Mouse (Mus musculus): ENCODE data around the gene Scrg1. TPM values are rescaled to one million over a fixed set of nuclear protein-coding genes. Genes with fewer than 3 reads are reported as not detected.
A peak's percentile ranks its signal among the peaks of the same experiment; 100 is the strongest.

Gene Scrg1
- 0.27 TPM in 1 of 2 replicates, not detected in the other for polyA plus RNA-seq (2014; fragmentation: Nextera tagmentation; extraction: Ambion mirVana)

GRCm38 (mm10) chr8:57455765-57456164 is at the start of gene Scrg1:
Gene Scrg1 (plus strand): TSS chr8:57455923.
- no peaks in the 10 kb centered on the region for H3K9me3 ChIP-seq (ENCODE audit: control insufficient read depth, low read length)
- H3K4me2 ChIP-seq = no peak within 1 kb of the TSS
- H3K4me3 ChIP-seq (ENCODE audit: low read depth, low read length) = no peak within 1 kb of the TSS
- H3K36me3 ChIP-seq (ENCODE audit: control insufficient read depth, insufficient read depth, low read length) = no peaks in the 10 kb centered on the region
- H3K27me3 ChIP-seq (ENCODE audit: control insufficient read depth, insufficient read depth, low read length) = no peaks in the 10 kb centered on the region
- no peak within 1 kb of the TSS for H3K27ac ChIP-seq (ENCODE audit: low read depth, low read length)
- 79% methylated on average over 3 of the region's 3 CpGs for WGBS
- H3K4me1 ChIP-seq (ENCODE audit: control insufficient read depth, insufficient read depth, low read length) = no peaks in the 10 kb centered on the region
- peak; percentile 44 for DNase-seq (ENCODE audit: low spot score, missing footprints)
- H3K9ac ChIP-seq (ENCODE audit: low read length) = no peak within 1 kb of the TSS
- ATAC-seq (ENCODE audit: low FRiP score) = no peak

GRCm38 (mm10) chr8:57406366-57406765 is 49.4 kb upstream of the Scrg1 start:
- Histone ChIP-seq H3K4me3 (ENCODE audit: low read depth, low read length) (no peak overlapping the region), H3K9me3 (ENCODE audit: control insufficient read depth, low read length) (no peaks in the 10 kb centered on the region), H3K27me3 (ENCODE audit: control insufficient read depth, insufficient read depth, low read length) (no peaks in the 10 kb centered on the region), H3K27ac (ENCODE audit: low read depth, low read length) (no peak overlapping the region), H3K36me3 (ENCODE audit: control insufficient read depth, insufficient read depth, low read length) (no peaks in the 10 kb centered on the region), H3K4me1 (ENCODE audit: control insufficient read depth, insufficient read depth, low read length) (peaks cover 19% of the 10 kb centered on the region), H3K4me2 (no peak overlapping the region), H3K9ac (ENCODE audit: low read length) (no peak overlapping the region)
- ATAC-seq (ENCODE audit: low FRiP score) (no peak), DNase-seq (ENCODE audit: low spot score, missing footprints) (no peak)
- WGBS = 85% methylated on average over 4 of the region's 4 CpGs

DNA sequence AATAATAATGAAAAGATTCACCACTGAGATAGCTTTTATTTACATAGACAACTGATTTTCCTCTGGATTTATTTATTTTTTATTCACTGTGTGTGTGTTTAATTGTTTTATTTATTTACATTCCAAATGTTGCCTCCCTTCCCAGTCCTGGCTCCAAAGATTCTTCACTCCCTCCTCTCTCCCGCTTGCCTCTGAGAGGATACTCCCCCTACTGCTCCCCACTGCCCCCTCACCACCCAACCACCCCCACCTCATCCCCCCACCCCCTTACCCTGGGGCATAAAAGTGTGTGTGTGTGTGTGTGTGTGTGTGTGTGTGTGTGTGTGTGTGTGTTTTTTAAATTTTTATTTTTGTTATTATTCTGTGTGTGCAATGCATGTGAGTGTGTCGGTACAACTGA is 46.4 kb upstream of the Scrg1 start:
- Histone ChIP-seq H3K4me1 (ENCODE audit: control insufficient read depth, insufficient read depth, low read length) (peaks cover 15% of the 10 kb centered on the region), H3K4me2 (no peak overlapping the region), H3K36me3 (ENCODE audit: control insufficient read depth, insufficient read depth, low read length) (no peaks in the 10 kb centered on the region), H3K27me3 (ENCODE audit: control insufficient read depth, insufficient read depth, low read length) (no peaks in the 10 kb centered on the region), H3K9ac (ENCODE audit: low read length) (no peak overlapping the region), H3K4me3 (ENCODE audit: low read depth, low read length) (no peak overlapping the region), H3K9me3 (ENCODE audit: control insufficient read depth, low read length) (no peaks in the 10 kb centered on the region), H3K27ac (ENCODE audit: low read depth, low read length) (no peak overlapping the region)
- no peak for DNase-seq (ENCODE audit: low spot score, missing footprints)
- WGBS = 13% methylated on average over 2 of the region's 2 CpGs
- peak; percentile 54 for ATAC-seq (ENCODE audit: low FRiP score)

GRCm38 (mm10) chr8:57409779-57410472 is 45.8 kb upstream of the Scrg1 start:
- Histone ChIP-seq H3K4me1 (ENCODE audit: control insufficient read depth, insufficient read depth, low read length) (peaks cover 15% of the 10 kb centered on the region), H3K4me2 (peak overlapping the region; percentile 41), H3K9ac (ENCODE audit: low read length) (no peak overlapping the region; the same call in 1 of the 2 replicates), H3K36me3 (ENCODE audit: control insufficient read depth, insufficient read depth, low read length) (no peaks in the 10 kb centered on the region), H3K27ac (ENCODE audit: low read depth, low read length) (0 out of 2 replicates have a peak overlapping the region, but pooled peaks have one; percentile 25), H3K4me3 (ENCODE audit: low read depth, low read length) (no peak overlapping the region), H3K9me3 (ENCODE audit: control insufficient read depth, low read length) (no peaks in the 10 kb centered on the region), H3K27me3 (ENCODE audit: control insufficient read depth, insufficient read depth, low read length) (no peaks in the 10 kb centered on the region)
- DNase-seq (ENCODE audit: low spot score, missing footprints) (peak; percentile 93), ATAC-seq (ENCODE audit: low FRiP score) (peak; percentile 63)
- 14% methylated on average over 15 of the region's 15 CpGs for WGBS

DNA sequence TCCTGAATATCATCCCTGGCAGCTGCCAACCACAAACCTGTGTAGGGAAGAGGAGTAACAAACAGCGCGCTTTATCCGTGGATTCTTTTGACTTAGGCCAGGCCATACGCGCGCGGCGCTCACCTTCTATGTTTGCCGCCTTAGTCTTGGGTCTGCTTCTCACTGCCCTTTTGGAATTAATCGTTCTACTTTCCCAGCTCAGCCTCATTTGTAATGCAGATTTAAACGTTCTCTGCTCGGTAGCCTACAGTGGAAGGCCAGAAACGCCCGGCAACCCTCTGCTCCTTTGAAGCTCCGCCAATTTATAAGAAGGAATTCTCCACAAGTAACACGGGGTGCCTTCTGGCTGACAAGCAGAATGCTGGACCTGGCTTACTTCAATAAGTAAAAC is 45.3 kb upstream of the Scrg1 start:
- no peak overlapping the region for H3K4me3 ChIP-seq (ENCODE audit: low read depth, low read length)
- H3K9ac ChIP-seq (ENCODE audit: low read length) = no peak overlapping the region; the same call in 1 of the 2 replicates
- peak overlapping the region; percentile 41 for H3K4me2 ChIP-seq
- H3K27ac ChIP-seq (ENCODE audit: low read depth, low read length) = 0 out of 2 replicates have a peak overlapping the region, but pooled peaks have one; percentile 25
- ATAC-seq (ENCODE audit: low FRiP score) (peak; percentile 83), DNase-seq (ENCODE audit: low spot score, missing footprints) (peak; percentile 95)
- WGBS = 3% methylated on average over 16 of the region's 16 CpGs
- H3K9me3 ChIP-seq (ENCODE audit: control insufficient read depth, low read length) = no peaks in the 10 kb centered on the region
- H3K27me3 ChIP-seq (ENCODE audit: control insufficient read depth, insufficient read depth, low read length) = no peaks in the 10 kb centered on the region
- H3K36me3 ChIP-seq (ENCODE audit: control insufficient read depth, insufficient read depth, low read length) = no peaks in the 10 kb centered on the region
- H3K4me1 ChIP-seq (ENCODE audit: control insufficient read depth, insufficient read depth, low read length) = peaks cover 12% of the 10 kb centered on the region

- Histone ChIP-seq H3K36me3 (ENCODE audit: control insufficient read depth, insufficient read depth, low read length) (no peaks in the 10 kb centered on the region), H3K4me1 (ENCODE audit: control insufficient read depth, insufficient read depth, low read length) (peaks cover 10% of the 10 kb centered on the region), H3K4me2 (no peak overlapping the region), H3K9me3 (ENCODE audit: control insufficient read depth, low read length) (no peaks in the 10 kb centered on the region), H3K27ac (ENCODE audit: low read depth, low read length) (no peak overlapping the region), H3K9ac (ENCODE audit: low read length) (no peak overlapping the region), H3K27me3 (ENCODE audit: control insufficient read depth, insufficient read depth, low read length) (no peaks in the 10 kb centered on the region), H3K4me3 (ENCODE audit: low read depth, low read length) (no peak overlapping the region)
- WGBS = 89% methylated on average over 6 of the region's 6 CpGs
- no peak for ATAC-seq (ENCODE audit: low FRiP score)
- DNase-seq (ENCODE audit: low spot score, missing footprints) = peak; percentile 69
Measured at GRCm38 (mm10) chr8:57411366-57411765, 44.4 kb upstream of the Scrg1 start.

DNA sequence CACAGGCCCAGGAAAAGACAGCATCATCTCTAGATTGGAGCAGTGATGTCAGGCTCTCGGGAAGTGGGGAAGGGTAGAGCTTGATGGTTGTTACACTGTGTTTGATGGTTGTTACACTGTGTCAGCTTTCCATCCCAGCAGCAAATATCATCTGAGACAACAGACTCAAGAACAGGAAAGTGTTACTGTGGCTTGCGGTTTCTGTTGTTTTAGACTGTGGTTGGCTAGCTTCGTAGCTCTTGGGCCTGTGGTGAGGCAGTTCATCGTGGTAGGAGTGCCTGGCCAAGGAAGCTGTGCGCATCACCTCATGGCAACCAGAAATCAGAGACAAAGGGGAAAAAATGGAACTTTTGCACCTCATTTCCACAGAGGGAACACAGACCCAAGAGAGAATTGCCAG is 38.9 kb upstream of the Scrg1 start:
- ATAC-seq (ENCODE audit: low FRiP score) (no peak), DNase-seq (ENCODE audit: low spot score, missing footprints) (no peak)
- WGBS = 92% methylated on average over 5 of the region's 5 CpGs

DNA sequence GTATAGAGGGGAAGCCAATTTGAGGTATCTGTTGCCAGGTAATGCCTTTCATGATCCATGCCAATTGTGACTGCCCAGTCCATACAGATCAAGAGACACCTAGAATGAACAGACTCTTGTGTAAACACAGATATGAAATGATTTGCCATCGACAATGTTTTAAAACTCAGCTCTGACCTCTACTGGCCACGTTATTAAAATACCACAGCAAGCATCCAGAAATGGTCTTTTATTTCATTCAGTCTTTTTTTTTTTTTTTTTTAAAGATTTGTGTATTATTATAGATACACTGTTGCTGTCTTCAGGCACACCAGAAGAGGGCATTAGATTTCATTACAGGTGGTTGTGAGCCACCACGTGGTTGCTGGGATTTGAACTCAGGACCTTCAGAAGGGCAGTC is 29.6 kb upstream of the Scrg1 start:
- Histone ChIP-seq H3K27ac (ENCODE audit: low read depth, low read length) (no peak overlapping the region), H3K36me3 (ENCODE audit: control insufficient read depth, insufficient read depth, low read length) (no peaks in the 10 kb centered on the region), H3K4me1 (ENCODE audit: control insufficient read depth, insufficient read depth, low read length) (peaks cover 6% of the 10 kb centered on the region; the same call in 1 of the 2 replicates), H3K9ac (ENCODE audit: low read length) (no peak overlapping the region), H3K27me3 (ENCODE audit: control insufficient read depth, insufficient read depth, low read length) (no peaks in the 10 kb centered on the region), H3K9me3 (ENCODE audit: control insufficient read depth, low read length) (no peaks in the 10 kb centered on the region), H3K4me3 (ENCODE audit: low read depth, low read length) (no peak overlapping the region), H3K4me2 (no peak overlapping the region)
- no peak for ATAC-seq (ENCODE audit: low FRiP score)
- no peak for DNase-seq (ENCODE audit: low spot score, missing footprints)
- 17% methylated on average over 3 of the region's 3 CpGs for WGBS

More for the DNA sequence above, 38.9 kb upstream of the Scrg1 start:
- no peak overlapping the region for H3K4me3 ChIP-seq (ENCODE audit: low read depth, low read length)
- H3K9ac ChIP-seq (ENCODE audit: low read length) = no peak overlapping the region
- H3K27ac ChIP-seq (ENCODE audit: low read depth, low read length) = no peak overlapping the region
- H3K4me1 ChIP-seq (ENCODE audit: control insufficient read depth, insufficient read depth, low read length) = no peaks in the 10 kb centered on the region
- no peak overlapping the region for H3K4me2 ChIP-seq
- H3K27me3 ChIP-seq (ENCODE audit: control insufficient read depth, insufficient read depth, low read length) = no peaks in the 10 kb centered on the region
- no peaks in the 10 kb centered on the region for H3K36me3 ChIP-seq (ENCODE audit: control insufficient read depth, insufficient read depth, low read length)
- H3K9me3 ChIP-seq (ENCODE audit: control insufficient read depth, low read length) = no peaks in the 10 kb centered on the region; the same call in 1 of the 2 replicates

DNA sequence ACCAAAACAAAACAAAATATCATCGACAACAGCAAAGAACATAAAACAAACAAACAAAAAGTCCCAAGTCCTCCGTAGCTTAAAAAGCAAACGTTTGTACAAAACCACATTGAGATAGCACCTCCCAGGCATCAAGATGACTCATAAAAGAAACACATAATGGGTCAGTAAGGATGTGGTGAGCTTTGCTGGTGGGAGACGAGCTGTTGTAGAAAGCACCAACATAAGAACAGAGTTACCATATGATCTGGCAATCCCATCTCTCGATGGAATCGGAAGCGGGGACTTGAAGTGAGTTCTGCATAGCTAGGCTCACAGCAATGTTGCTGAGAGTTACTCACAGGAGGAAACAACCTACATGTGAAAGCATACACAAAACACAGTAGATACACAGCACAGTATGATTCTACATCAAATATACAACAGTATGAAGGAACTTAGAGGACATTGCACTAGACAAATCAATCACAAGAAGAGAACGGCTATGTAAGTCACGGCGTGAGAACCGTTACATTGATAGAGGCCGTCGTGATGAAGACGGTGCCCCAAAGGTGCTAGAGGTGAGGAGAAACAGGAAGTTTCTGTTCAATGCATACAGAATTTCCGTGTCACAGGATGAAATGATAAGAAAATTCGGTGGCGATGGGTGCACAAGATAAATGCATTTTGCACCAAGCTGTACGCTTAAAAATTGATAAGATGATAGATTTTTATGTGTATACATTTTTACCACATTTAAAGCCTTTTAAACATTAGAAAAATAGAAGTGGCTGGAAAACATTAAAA is 27.9 kb upstream of the Scrg1 start:
- H3K27me3 ChIP-seq (ENCODE audit: control insufficient read depth, insufficient read depth, low read length) = no peaks in the 10 kb centered on the region

More for the DNA sequence above, 27.9 kb upstream of the Scrg1 start:
- Histone ChIP-seq H3K9ac (ENCODE audit: low read length) (no peak overlapping the region), H3K36me3 (ENCODE audit: control insufficient read depth, insufficient read depth, low read length) (no peaks in the 10 kb centered on the region), H3K27ac (ENCODE audit: low read depth, low read length) (no peak overlapping the region), H3K9me3 (ENCODE audit: control insufficient read depth, low read length) (no peaks in the 10 kb centered on the region), H3K4me3 (ENCODE audit: low read depth, low read length) (no peak overlapping the region), H3K4me1 (ENCODE audit: control insufficient read depth, insufficient read depth, low read length) (peaks cover 6% of the 10 kb centered on the region; the same call in 1 of the 2 replicates), H3K4me2 (no peak overlapping the region)
- no peak for ATAC-seq (ENCODE audit: low FRiP score)
- WGBS = 64% methylated on average over 18 of the region's 18 CpGs
- no peak for DNase-seq (ENCODE audit: low spot score, missing footprints)
